Mouse (Mus musculus) embryonic facial prominence, embryonic 11.5 days (tissue): Measurements from ENCODE around the gene Dis3. TPM values are rescaled to one million over a fixed set of nuclear protein-coding genes. Genes with fewer than 3 reads are reported as not detected.
A peak's percentile ranks its signal among the peaks of the same experiment; 100 is the strongest.
"Not testable (repeated sequence)": the region's sequence is repeated elsewhere in the genome, so short reads cannot be mapped to it uniquely, and the experiment has no call there.

Source experiments
- ATAC-seq: fragments of 200-750 bp; cut with Nextera tagmentation; replicated peaks from 2 replicates; pipeline ENCODE4 v1.8.0; 2017; ENCODE audit warnings: low read depth; ENCODE audit not compliant: insufficient number of reproducible peaks, low FRiP score, low TSS enrichment
- DNase-seq: peaks from one replicate; pipeline ENCODE4 v3.0.0-alpha.2; 2015; ENCODE audit warnings: low spot score
- H3K27ac ChIP-seq: fragments of 300-500 bp; sonication (generic); replicated peaks from 2 replicates; pipeline ENCODE4 v1.5.1; 2014; ENCODE audit warnings: mild to moderate bottlenecking, low read depth, low read length, control low read depth
- H3K27me3 ChIP-seq: fragments of 300-500 bp; sonication (generic); 2 replicates; pipeline ENCODE4 v1.6.1; 2014; ENCODE audit warnings: mild to moderate bottlenecking, low read length, moderate library complexity, mixed read lengths; ENCODE audit not compliant: control insufficient read depth, insufficient read depth
- H3K36me3 ChIP-seq: fragments of 300-500 bp; sonication (generic); replicated peaks from 2 replicates; pipeline ENCODE4 v1.6.1; 2014; ENCODE audit warnings: low read depth, mild to moderate bottlenecking, low read length, moderate library complexity, mixed read lengths; ENCODE audit not compliant: control insufficient read depth, insufficient read depth
- H3K4me1 ChIP-seq: fragments of 300-500 bp; sonication (generic); 2 replicates; pipeline ENCODE4 v1.6.1; 2014; ENCODE audit warnings: low read length, mixed read lengths; ENCODE audit not compliant: control insufficient read depth, insufficient read depth
- H3K4me2 ChIP-seq: fragments of 300-500 bp; sonication (generic); 2 replicates; pipeline ENCODE4 v1.6.1; 2014; ENCODE audit warnings: low read depth, mild to moderate bottlenecking, control low read depth, low read length, moderate library complexity
- H3K4me3 ChIP-seq: fragments of 300-500 bp; sonication (generic); 2 replicates; pipeline ENCODE4 v1.5.1; 2014; ENCODE audit warnings: low read depth, low read length, control low read depth
- H3K9ac ChIP-seq: fragments of 300-500 bp; sonication (generic); replicated peaks from 2 replicates; pipeline ENCODE4 v1.6.1; 2014; ENCODE audit warnings: mild to moderate bottlenecking, control low read depth, low read length
- H3K9me3 ChIP-seq: fragments of 300-500 bp; sonication (generic); replicated peaks from 2 replicates; pipeline ENCODE4 v1.6.1; 2016; ENCODE audit warnings: mild to moderate bottlenecking, low read length, inconsistent platforms, mixed read lengths; ENCODE audit not compliant: control insufficient read depth
- WGBS: fragments of 180-500 bp; shearing (Covaris S2); extraction: QIAGEN DNeasy Blood & Tissue Kit; methylation state at CpG from one replicate; pipeline ENCODE4 v1.1.7; 2014; 5-methylcytosine and 5-hydroxymethylcytosine counted together
- polyA plus RNA-seq: library from polyadenylated mRNA; unstranded; fragments of >200 nt; fragmentation: Nextera tagmentation; extraction: Ambion mirVana; gene quantifications from 2 replicates; pipeline ENCODE4 v1.2.1, GENCODE M21; 2014

Gene Dis3
- polyA plus RNA-seq, 1 experiment from 2014 or later, result 56.4 TPM

GRCm38 (mm10) chr14:99037703-99038102 lies 61.9 kb downstream of the Dis3 start:
- Histone ChIP-seq H3K4me3 (no peak overlapping the region), H3K27me3 (no peaks in the 10 kb centered on the region), H3K9me3 (no peaks in the 10 kb centered on the region), H3K4me2 (no peak overlapping the region), H3K27ac (no peak overlapping the region), H3K36me3 (no peaks in the 10 kb centered on the region; the same call in 1 of the 2 replicates), H3K9ac (no peak overlapping the region), H3K4me1 (no peaks in the 10 kb centered on the region)
- 87% methylated on average over 2 of the region's 2 CpGs for WGBS
- ATAC-seq, result no peak
- no peak for DNase-seq

- WGBS, result 86% methylated on average over 4 of the region's 4 CpGs
- H3K27me3 ChIP-seq, result no peaks in the 10 kb centered on the region
- ATAC-seq (no peak), DNase-seq (no peak)
- no peak overlapping the region for H3K4me3 ChIP-seq
- no peak overlapping the region for H3K27ac ChIP-seq
- no peaks in the 10 kb centered on the region for H3K9me3 ChIP-seq
- no peaks in the 10 kb centered on the region; the same call in 1 of the 2 replicates for H3K36me3 ChIP-seq
- no peak overlapping the region for H3K4me2 ChIP-seq
- no peaks in the 10 kb centered on the region for H3K4me1 ChIP-seq
- no peak overlapping the region for H3K9ac ChIP-seq
These were observed 63.5 kb downstream of the Dis3 start for GRCm38 (mm10) chr14:99036039-99036438.

GRCm38 (mm10) chr14:99034851-99035250 lies 64.7 kb downstream of the Dis3 start:
- WGBS, result 94% methylated on average over 8 of the region's 8 CpGs
- H3K4me1 ChIP-seq, H3K36me3 ChIP-seq, H3K4me2 ChIP-seq, ATAC-seq, H3K9ac ChIP-seq, H3K4me3 ChIP-seq, H3K9me3 ChIP-seq, H3K27ac ChIP-seq, H3K27me3 ChIP-seq, DNase-seq: not testable (repeated sequence)

- no peak overlapping the region for H3K4me2 ChIP-seq
- no peaks in the 10 kb centered on the region for H3K27me3 ChIP-seq
- H3K27ac ChIP-seq, result no peak overlapping the region
- H3K36me3 ChIP-seq, result no peaks in the 10 kb centered on the region; the same call in 1 of the 2 replicates
- DNase-seq (no peak), ATAC-seq (no peak)
- no peak overlapping the region for H3K4me3 ChIP-seq
- H3K9ac ChIP-seq, result no peak overlapping the region
- no peaks in the 10 kb centered on the region for H3K4me1 ChIP-seq
- 84% methylated on average over 5 of the region's 5 CpGs for WGBS
- H3K9me3 ChIP-seq, result no peaks in the 10 kb centered on the region
These were observed 67.0 kb downstream of the Dis3 start for GRCm38 (mm10) chr14:99032596-99032995.

GRCm38 (mm10) chr14:99031337-99031873 lies 68.2 kb downstream of the Dis3 start:
- H3K27ac ChIP-seq, result no peak overlapping the region
- H3K36me3 ChIP-seq, result no peaks in the 10 kb centered on the region; the same call in 1 of the 2 replicates
- H3K9ac ChIP-seq, result no peak overlapping the region
- no peaks in the 10 kb centered on the region for H3K27me3 ChIP-seq
- ATAC-seq (no peak), DNase-seq (no peak)
- WGBS, result 92% methylated on average over 5 of the region's 5 CpGs
- H3K4me2 ChIP-seq, result no peak overlapping the region
- H3K4me3 ChIP-seq, result no peak overlapping the region
- H3K4me1 ChIP-seq, result no peaks in the 10 kb centered on the region
- H3K9me3 ChIP-seq, result no peaks in the 10 kb centered on the region

- Histone ChIP-seq H3K4me3 (no peak overlapping the region), H3K36me3 (no peaks in the 10 kb centered on the region; the same call in 1 of the 2 replicates), H3K4me2 (no peak overlapping the region), H3K9me3 (no peaks in the 10 kb centered on the region), H3K27ac (no peak overlapping the region), H3K4me1 (no peaks in the 10 kb centered on the region), H3K9ac (no peak overlapping the region), H3K27me3 (no peaks in the 10 kb centered on the region)
- 0 out of 2 replicates have a peak, but pooled peaks have one; percentile 14 for ATAC-seq
- 88% methylated on average over 5 of the region's 5 CpGs for WGBS
- no peak for DNase-seq
These were observed 69.6 kb downstream of the Dis3 start for GRCm38 (mm10) chr14:99029987-99030386.

Other genes starting within 250 kb of the Dis3 start
- gene Rpl36a-ps1, start 105.5 kb downstream of the Dis3 start, polyA plus RNA-seq, result 2.5 TPM in 1 of 2 replicates, not detected in the other
- gene Mzt1, start 53.6 kb downstream of the Dis3 start, polyA plus RNA-seq, result 95.2 and 107 TPM in 2 replicates
- gene Bora, start 53.5 kb downstream of the Dis3 start, polyA plus RNA-seq, result 71.4 and 74.0 TPM in 2 replicates
- gene Pibf1, start 346 bp downstream of the Dis3 start, polyA plus RNA-seq, result 26.8 and 28.1 TPM in 2 replicates
- gene Klf5, start 198.9 kb upstream of the Dis3 start, polyA plus RNA-seq, result 4.2 and 4.8 TPM in 2 replicates